Mouse (Mus musculus) cortical plate, adult 2 months (tissue): Measurements from ENCODE around the gene Gpc5. TPM values are rescaled to one million over a fixed set of nuclear protein-coding genes. Genes with fewer than 3 reads are reported as not detected.

Source experiments
- H3K27ac ChIP-seq: fragments of 200-500 bp; 2 replicates; pipeline ENCODE4 v1.5.1; 2012; ENCODE audit warnings: low read length, control low read depth, inconsistent platforms; ENCODE audit not compliant: insufficient read depth
- H3K4me1 ChIP-seq: fragments of 200-500 bp; 2 replicates; pipeline ENCODE4 v1.6.1; 2011; ENCODE audit warnings: low read length; ENCODE audit not compliant: control insufficient read depth, insufficient read depth
- H3K4me3 ChIP-seq: fragments of 200-500 bp; 2 replicates; pipeline ENCODE4 v1.5.1; 2011; ENCODE audit warnings: mild to moderate bottlenecking, low read length, control low read depth; ENCODE audit not compliant: insufficient read depth
- CTCF ChIP-seq: fragments of 200-500 bp; IDR thresholded peaks from 2 replicates; pipeline ENCODE4 v1.5.1; 2011; ENCODE audit warnings: mild to moderate bottlenecking, control low read depth, low read length; ENCODE audit not compliant: insufficient read depth; ENCODE audit errors: extremely low read depth
- POLR2A ChIP-seq: fragments of 200-500 bp; IDR thresholded peaks from 2 replicates; pipeline ENCODE4 v1.6.1; 2011; ENCODE audit warnings: mild to moderate bottlenecking, low read length, control low read depth; ENCODE audit not compliant: insufficient read depth; ENCODE audit errors: extremely low read depth
- polyA plus RNA-seq: library from polyadenylated mRNA; depleted of rRNA; stranded (reverse); fragments of >200 nt; gene quantifications from 2 replicates; pipeline ENCODE4 v1.2.3, GENCODE M21; 2012

The Gpc5 gene
- polyA plus RNA-seq, 1 experiment = 49.6 TPM

DNA sequence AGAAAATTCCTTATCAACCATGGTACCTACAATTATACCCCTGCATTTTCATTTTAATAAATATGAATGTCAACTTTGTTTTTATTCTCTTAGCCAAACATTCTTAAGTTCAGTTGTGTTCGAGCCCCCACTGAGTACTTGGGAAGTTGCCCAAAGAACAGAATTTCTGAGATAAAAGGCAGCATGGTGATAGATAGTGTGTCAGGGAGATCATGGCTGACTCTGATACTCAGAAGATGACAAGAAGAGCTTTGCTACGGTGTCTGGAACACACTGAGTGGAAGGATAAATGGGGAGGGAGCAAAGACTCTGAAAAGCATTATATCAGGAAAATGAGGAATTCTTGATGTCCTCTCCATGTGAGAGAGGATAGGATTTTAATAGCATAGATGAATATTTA is 898.7 kb downstream of the Gpc5 start:
- Histone ChIP-seq H3K4me3 (no peak overlapping the region), H3K4me1 (no peaks in the 10 kb centered on the region), H3K27ac (no peak overlapping the region)
- TF ChIP-seq CTCF (no peak), POLR2A (no peak)

DNA sequence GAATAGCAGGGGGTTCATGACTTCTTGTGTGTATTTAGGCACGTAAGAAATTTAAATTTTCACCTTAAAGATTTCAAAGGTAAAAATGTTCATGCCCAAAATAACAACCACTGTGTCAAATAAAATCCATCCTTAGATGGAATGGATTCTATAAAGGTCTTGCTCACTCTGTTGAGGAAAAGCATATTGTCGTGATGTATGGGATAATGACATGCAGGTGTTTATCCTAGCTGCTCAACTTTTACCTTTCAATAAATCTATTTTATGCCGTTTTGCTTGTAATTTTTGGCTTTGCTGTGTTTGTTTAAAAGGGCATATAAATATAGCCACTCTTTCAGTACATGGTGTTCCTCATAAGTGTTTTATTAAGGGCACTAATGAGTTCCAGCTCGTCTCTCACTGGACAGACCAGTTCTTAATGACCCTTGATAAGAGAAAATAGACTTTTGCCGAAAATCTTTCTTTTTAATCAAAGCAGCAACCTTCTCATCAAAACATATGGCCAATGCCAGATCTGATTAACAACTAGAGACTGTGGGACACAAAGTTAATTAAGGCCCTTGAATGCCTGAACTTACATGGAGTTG is 901.6 kb downstream of the Gpc5 start:
- TF ChIP-seq POLR2A = no peak
- no peak for TF ChIP-seq CTCF
- H3K4me3 ChIP-seq = no peak overlapping the region

DNA sequence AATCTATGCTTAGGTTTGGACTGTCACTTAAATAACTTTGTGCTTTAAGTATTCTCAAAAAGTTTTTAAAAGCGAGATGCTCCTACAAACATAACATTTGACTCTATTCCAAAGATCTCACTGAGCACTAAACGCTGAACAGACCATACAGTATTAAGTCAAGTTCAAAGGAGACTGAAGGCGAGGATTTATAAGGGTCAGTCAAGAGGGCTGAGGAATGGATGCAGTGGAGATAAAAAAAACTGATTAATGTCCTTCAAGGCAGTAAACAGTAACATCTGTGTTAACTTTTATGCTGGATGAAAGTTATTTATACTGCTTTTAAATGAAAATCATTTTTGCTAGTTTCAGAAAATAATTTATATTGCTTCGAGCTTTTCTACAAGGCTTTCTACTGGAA is 906.9 kb downstream of the Gpc5 start:
- Histone ChIP-seq H3K27ac (no peak overlapping the region), H3K4me1 (no peaks in the 10 kb centered on the region), H3K4me3 (no peak overlapping the region)
- TF ChIP-seq CTCF (no peak), POLR2A (no peak)

More for the DNA sequence above, 901.6 kb downstream of the Gpc5 start:
- no peak overlapping the region for H3K27ac ChIP-seq
- no peaks in the 10 kb centered on the region for H3K4me1 ChIP-seq

DNA sequence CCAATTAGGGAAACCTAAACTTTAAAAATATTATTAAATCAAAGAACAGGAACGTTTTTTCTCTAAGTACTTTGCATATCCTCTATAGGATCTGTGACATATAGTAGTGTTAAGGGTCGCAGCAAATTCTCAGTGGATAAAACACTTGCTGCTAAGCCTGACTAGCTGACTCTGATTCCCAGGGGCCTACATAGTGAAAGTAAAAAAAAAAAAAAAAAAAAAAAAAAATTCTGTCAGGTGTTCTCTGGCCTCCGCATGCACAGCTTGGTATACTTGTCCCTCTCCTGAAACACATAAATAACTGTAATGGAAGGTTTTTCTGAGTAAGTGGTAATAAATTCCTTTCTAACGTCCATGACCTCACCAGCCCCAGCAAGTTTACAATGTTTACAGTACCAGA is 995.0 kb downstream of the Gpc5 start:
- H3K4me3 ChIP-seq = no peak overlapping the region
- no peaks in the 10 kb centered on the region for H3K4me1 ChIP-seq
- H3K27ac ChIP-seq = no peak overlapping the region
- TF ChIP-seq POLR2A = no peak
- no peak for TF ChIP-seq CTCF

DNA sequence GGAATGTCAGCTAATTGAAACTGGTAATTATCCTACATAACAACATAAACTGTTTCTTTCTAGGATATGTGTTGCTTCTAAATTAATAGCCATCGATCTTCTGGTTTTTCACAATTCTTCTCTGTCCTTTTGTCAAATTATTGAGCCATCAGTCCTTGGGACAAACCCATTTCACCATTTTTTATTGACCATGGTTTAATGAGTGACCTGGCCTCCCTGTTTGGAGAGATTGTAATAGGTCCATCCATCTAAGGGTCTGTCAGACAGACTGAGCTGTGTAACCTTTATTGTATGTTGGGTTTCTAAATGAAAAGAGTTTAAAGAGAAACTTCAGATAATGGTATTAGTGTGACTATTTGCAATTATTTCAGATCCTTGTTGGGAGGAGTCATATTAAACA is 1035.9 kb downstream of the Gpc5 start:
- Histone ChIP-seq H3K4me3 (no peak overlapping the region), H3K27ac (no peak overlapping the region), H3K4me1 (no peaks in the 10 kb centered on the region)
- TF ChIP-seq POLR2A (no peak), CTCF (no peak)

DNA sequence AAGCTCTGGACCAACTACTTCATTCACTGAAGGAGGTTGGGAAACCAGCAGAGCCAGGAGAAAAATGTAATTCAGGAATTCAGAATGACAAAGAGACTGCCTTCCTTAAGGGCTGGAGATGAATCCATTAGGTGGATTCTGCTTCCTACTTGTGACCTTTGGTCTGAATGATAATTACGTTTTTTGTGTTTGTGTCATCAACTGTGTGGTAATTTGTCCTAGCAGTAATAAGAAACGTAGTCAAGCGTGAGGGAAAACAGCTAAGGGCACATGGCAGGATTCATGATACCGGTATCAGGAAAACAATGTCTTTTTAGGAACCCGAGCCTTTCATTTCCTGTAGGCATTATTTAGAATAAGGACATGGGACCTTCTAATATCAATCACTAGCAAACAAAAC is 1045.3 kb downstream of the Gpc5 start:
- H3K4me1 ChIP-seq = no peaks in the 10 kb centered on the region
- H3K4me3 ChIP-seq = no peak overlapping the region
- H3K27ac ChIP-seq = no peak overlapping the region
- TF ChIP-seq POLR2A (no peak), CTCF (no peak)

DNA sequence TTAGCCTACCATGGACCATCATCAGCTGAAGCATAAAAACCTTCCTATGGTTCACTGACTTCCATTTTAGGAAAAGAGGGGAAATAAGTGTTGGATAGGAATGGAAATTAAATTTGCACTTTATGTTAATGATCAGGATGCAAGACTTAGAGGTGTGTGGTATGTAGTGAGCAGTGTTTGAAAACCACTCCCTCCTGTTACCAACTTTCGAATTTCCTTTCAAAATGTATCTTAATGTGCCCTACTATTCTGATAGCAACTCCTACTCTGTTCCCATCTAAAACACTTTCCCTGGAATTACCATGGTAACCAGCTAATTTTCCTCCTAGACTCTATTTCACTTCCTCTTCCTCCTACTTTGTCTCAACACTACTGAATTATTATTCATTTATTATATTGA is 1045.8 kb downstream of the Gpc5 start:
- H3K4me3 ChIP-seq = no peak overlapping the region
- H3K4me1 ChIP-seq = no peaks in the 10 kb centered on the region
- no peak for TF ChIP-seq CTCF
- no peak for TF ChIP-seq POLR2A
- H3K27ac ChIP-seq = no peak overlapping the region

DNA sequence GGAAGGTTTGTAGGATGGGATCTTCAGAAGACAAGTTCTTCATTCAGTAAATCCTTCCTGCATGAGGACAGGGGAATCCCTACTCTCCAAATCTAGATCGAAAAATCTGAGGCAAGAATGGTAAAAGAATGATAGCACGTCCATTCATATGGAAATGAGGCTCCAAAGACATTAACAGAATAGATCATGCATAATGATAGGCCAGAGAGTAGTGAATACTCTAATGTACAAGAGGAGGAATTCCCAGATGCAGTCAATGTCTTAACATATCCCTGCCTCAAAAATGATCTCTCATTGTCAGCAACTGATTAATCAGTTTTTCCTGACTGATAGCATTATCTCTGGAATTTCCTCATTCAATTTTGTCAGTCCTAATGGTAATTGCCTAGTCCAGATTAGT is 1070.6 kb downstream of the Gpc5 start:
- TF ChIP-seq POLR2A (no peak), CTCF (no peak)
- H3K4me3 ChIP-seq = no peak overlapping the region
- H3K4me1 ChIP-seq = no peaks in the 10 kb centered on the region
- H3K27ac ChIP-seq = no peak overlapping the region

DNA sequence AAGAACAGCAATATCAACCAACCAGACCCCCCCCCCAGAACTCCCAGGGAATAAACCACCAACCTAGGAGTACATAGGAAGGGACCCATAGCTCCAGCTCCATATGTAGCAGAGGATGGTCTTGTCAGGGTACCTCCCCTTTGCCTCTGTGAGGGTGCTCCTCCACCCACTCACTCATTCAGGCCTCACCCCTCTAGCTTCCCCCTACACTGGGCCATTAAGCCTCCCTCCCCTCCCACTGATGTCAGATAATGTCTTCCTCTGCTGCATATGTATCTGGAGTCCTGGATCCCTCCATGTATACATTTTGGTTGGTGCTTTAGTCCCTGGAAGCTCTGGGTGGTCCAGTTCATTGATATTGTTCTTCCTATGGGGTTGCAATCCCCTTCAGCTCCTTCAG is 1075.4 kb downstream of the Gpc5 start:
- H3K4me1 ChIP-seq = no peaks in the 10 kb centered on the region
- no peak overlapping the region for H3K4me3 ChIP-seq
- TF ChIP-seq CTCF (no peak), POLR2A (no peak)
- H3K27ac ChIP-seq = no peak overlapping the region

DNA sequence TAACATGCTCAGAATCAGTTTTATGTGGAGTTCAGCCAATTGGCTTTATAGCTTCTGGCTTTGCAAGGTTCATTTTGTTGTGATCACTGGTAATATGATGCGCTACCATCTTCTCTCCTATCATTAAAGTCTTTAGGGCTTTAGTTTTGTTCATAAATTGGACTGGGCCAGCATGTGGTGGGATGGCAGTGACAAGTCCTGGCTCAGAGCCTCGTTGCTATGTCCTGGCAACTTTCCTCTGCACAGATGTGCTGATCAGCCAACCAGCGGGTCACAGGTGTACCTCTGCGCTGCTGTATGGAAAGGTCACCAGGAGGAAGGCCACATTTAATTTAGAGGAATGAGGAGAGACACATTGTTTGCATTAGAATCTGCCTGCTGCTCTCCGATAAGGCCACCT is 1077.1 kb downstream of the Gpc5 start:
- H3K4me3 ChIP-seq = no peak overlapping the region
- H3K4me1 ChIP-seq = no peaks in the 10 kb centered on the region
- TF ChIP-seq POLR2A = no peak
- no peak overlapping the region for H3K27ac ChIP-seq
